Comparison of ENCODE assay signal across 21 mouse cellular contexts in genomic region chr3:110667525-110668005, GRCm38 (mm10).
DNase-seq lines count a peak whose midpoint lies in the region; ATAC-seq and TF ChIP-seq lines count a peak whose summit lies in the region.
"Had no signal": no experiment of that assay in that cellular context is flagged by ENCODE, and none has a peak within 500 bp of the region (broad histone marks: within the 10 kb centered on the region; RNA-seq: fewer than 3 reads in every experiment).

No protein-coding gene starts in this region.

- no peak overlapping the region for H3K27ac ChIP-seq in forebrain, embryonic 11.5 days (ENCODE audit: low read depth, low read length)
- H3K27ac ChIP-seq in forebrain, embryonic 10.5 days = no peak overlapping the region
- no peak overlapping the region for H3K27ac ChIP-seq in hindbrain, embryonic 15.5 days (replicated peaks)
- H3K27ac ChIP-seq in neural tube, embryonic 12.5 days = no peak overlapping the region
- H3K27ac ChIP-seq in layer of hippocampus, adult 2 months = no peak overlapping the region
- H3K27ac ChIP-seq: embryonic facial prominence, embryonic 13.5 days; limb, embryonic 13.5 days; liver, embryonic 14.5 days; stomach, postnatal 0 days had no signal

- no peaks in the 10 kb centered on the region for H3K36me3 ChIP-seq in forebrain, embryonic 11.5 days (ENCODE audit: control insufficient read depth, insufficient read depth, low read length)
- no peaks in the 10 kb centered on the region for H3K36me3 ChIP-seq in forebrain, embryonic 10.5 days (replicated peaks)
- no peaks in the 10 kb centered on the region for H3K36me3 ChIP-seq in hindbrain, embryonic 15.5 days
- H3K36me3 ChIP-seq in neural tube, embryonic 12.5 days = no peaks in the 10 kb centered on the region
- H3K36me3 ChIP-seq: embryonic facial prominence, embryonic 13.5 days; limb, embryonic 13.5 days had no signal

- no peak overlapping the region for H3K4me2 ChIP-seq in forebrain, embryonic 11.5 days (ENCODE audit: low read depth, low read length, severe bottlenecking)
- H3K4me2 ChIP-seq in hindbrain, embryonic 15.5 days = no peak overlapping the region
- no peak overlapping the region for H3K4me2 ChIP-seq in neural tube, embryonic 12.5 days (replicated peaks)
- H3K4me2 ChIP-seq: embryonic facial prominence, embryonic 13.5 days; limb, embryonic 13.5 days had no signal

- TF ChIP-seq CTCF in brain, embryonic 14.5 days (IDR thresholded peaks at IDR 0.05; ENCODE audit: borderline replicate concordance, extremely low read depth, insufficient read depth, insufficient read length) = no peak
- no peak for TF ChIP-seq CTCF in layer of hippocampus, adult 2 months (conservative IDR thresholded peaks at IDR 0.05)

- no peak overlapping the region for H3K9ac ChIP-seq in forebrain, embryonic 11.5 days (ENCODE audit: low read length)
- H3K9ac ChIP-seq in hindbrain, embryonic 15.5 days = no peak overlapping the region
- H3K9ac ChIP-seq in neural tube, embryonic 12.5 days = no peak overlapping the region
- H3K9ac ChIP-seq: embryonic facial prominence, embryonic 13.5 days; limb, embryonic 13.5 days; liver, embryonic 14.5 days had no signal

- no peaks in the 10 kb centered on the region for H3K4me1 ChIP-seq in forebrain, embryonic 11.5 days (replicated peaks; ENCODE audit: control insufficient read depth, insufficient read depth, low read length)
- H3K4me1 ChIP-seq in forebrain, embryonic 10.5 days = no peaks in the 10 kb centered on the region
- no peaks in the 10 kb centered on the region for H3K4me1 ChIP-seq in hindbrain, embryonic 15.5 days (replicated peaks)
- H3K4me1 ChIP-seq in neural tube, embryonic 12.5 days = no peaks in the 10 kb centered on the region
- H3K4me1 ChIP-seq: embryonic facial prominence, embryonic 13.5 days; limb, embryonic 13.5 days had no signal

- H3K27me3 ChIP-seq in forebrain, embryonic 11.5 days (ENCODE audit: control insufficient read depth, insufficient read depth, low read length) = no peaks in the 10 kb centered on the region
- H3K27me3 ChIP-seq in forebrain, embryonic 10.5 days (ENCODE audit: poor library complexity, severe bottlenecking) = no peaks in the 10 kb centered on the region
- no peaks in the 10 kb centered on the region for H3K27me3 ChIP-seq in hindbrain, embryonic 15.5 days
- H3K27me3 ChIP-seq in neural tube, embryonic 12.5 days (replicated peaks) = no peaks in the 10 kb centered on the region
- H3K27me3 ChIP-seq: CH12.LX; embryonic facial prominence, embryonic 13.5 days; limb, embryonic 13.5 days had no signal

- H3K4me3 ChIP-seq in forebrain, embryonic 11.5 days (ENCODE audit: low read depth, low read length) = no peak overlapping the region
- no peak overlapping the region for H3K4me3 ChIP-seq in forebrain, embryonic 10.5 days
- no peak overlapping the region for H3K4me3 ChIP-seq in hindbrain, embryonic 15.5 days
- H3K4me3 ChIP-seq in neural tube, embryonic 12.5 days = no peak overlapping the region
- no peak overlapping the region for H3K4me3 ChIP-seq in layer of hippocampus, adult 2 months
- H3K4me3 ChIP-seq: embryonic facial prominence, embryonic 13.5 days; limb, embryonic 13.5 days had no signal

- H3K9me3 ChIP-seq in forebrain, embryonic 11.5 days (ENCODE audit: control insufficient read depth, low read length) = no peaks in the 10 kb centered on the region
- no peaks in the 10 kb centered on the region for H3K9me3 ChIP-seq in forebrain, embryonic 10.5 days
- no peaks in the 10 kb centered on the region for H3K9me3 ChIP-seq in hindbrain, embryonic 15.5 days
- H3K9me3 ChIP-seq in neural tube, embryonic 12.5 days = no peaks in the 10 kb centered on the region
- H3K9me3 ChIP-seq: embryonic facial prominence, embryonic 13.5 days; limb, embryonic 13.5 days had no signal

- no peak for DNase-seq in forebrain, embryonic 11.5 days (ENCODE audit: low spot score)
- DNase-seq in forebrain, embryonic 10.5 days (ENCODE audit: extremely low spot score, low spot score) = no peak
- peak; percentile 67 for DNase-seq in brain, embryonic 14.5 days (ENCODE audit: low read depth)
- no peak for DNase-seq in layer of hippocampus, postnatal 10 days (ENCODE audit: low spot score in 2 of 2)
- no peak for DNase-seq in layer of hippocampus, adult 2 months (ENCODE audit: low spot score in 2 of 2)
- DNase-seq in heart, adult 18-20 months = no peak
- DNase-seq: adrenal gland, postnatal 10 days; cerebellum, adult 2 months; heart, adult 11 months; kidney, adult 11 months; kidney, postnatal 14 days; layer of hippocampus, adult 9-11 months; right cerebral cortex, postnatal 25 days; thymus, postnatal 25 days had no signal

- WGBS in forebrain, embryonic 11.5 days = 64% methylated on average over 7 of the region's 7 CpGs
- WGBS in forebrain, embryonic 10.5 days = 76% methylated on average over 7 of the region's 7 CpGs
- WGBS in hindbrain, embryonic 15.5 days = 29% methylated on average over 7 of the region's 7 CpGs
- WGBS in neural tube, embryonic 12.5 days = 57% methylated on average over 7 of the region's 7 CpGs

- peak; percentile 53; the same call in 1 of the 2 replicates for ATAC-seq in forebrain, embryonic 11.5 days (replicated peaks; ENCODE audit: low FRiP score)
- peak; percentile 54; the same call in 1 of the 2 replicates for ATAC-seq in hindbrain, embryonic 15.5 days (ENCODE audit: low FRiP score, low read depth)
- peak; percentile 25; the same call in 1 of the 2 replicates for ATAC-seq in neural tube, embryonic 12.5 days (ENCODE audit: low FRiP score, low read depth)

- no peak for TF ChIP-seq POLR2A in brain, embryonic 14.5 days (IDR thresholded peaks at IDR 0.05; ENCODE audit: borderline replicate concordance, extremely low read depth, insufficient read depth, insufficient read length, poor library complexity, severe bottlenecking)
